Mouse (Mus musculus) embryonic facial prominence, embryonic 11.5 days (tissue): ENCODE results near the gene Pxn. TPM values are rescaled to one million over a fixed set of nuclear protein-coding genes. Genes with fewer than 3 reads are reported as not detected.
"Not testable (repeated sequence)": the region's sequence is repeated elsewhere in the genome, so short reads cannot be mapped to it uniquely, and the experiment has no call there.

Source experiments
- ATAC-seq: fragments of 200-750 bp; cut with Nextera tagmentation; replicated peaks from 2 replicates; pipeline ENCODE4 v1.8.0; 2017; ENCODE audit warnings: low read depth; ENCODE audit not compliant: insufficient number of reproducible peaks, low FRiP score, low TSS enrichment
- DNase-seq: peaks from one replicate; pipeline ENCODE4 v3.0.0-alpha.2; 2015; ENCODE audit warnings: low spot score
- H3K27ac ChIP-seq: fragments of 300-500 bp; sonication (generic); replicated peaks from 2 replicates; pipeline ENCODE4 v1.5.1; 2014; ENCODE audit warnings: mild to moderate bottlenecking, low read depth, low read length, control low read depth
- H3K27me3 ChIP-seq: fragments of 300-500 bp; sonication (generic); 2 replicates; pipeline ENCODE4 v1.6.1; 2014; ENCODE audit warnings: mild to moderate bottlenecking, low read length, moderate library complexity, mixed read lengths; ENCODE audit not compliant: control insufficient read depth, insufficient read depth
- H3K36me3 ChIP-seq: fragments of 300-500 bp; sonication (generic); replicated peaks from 2 replicates; pipeline ENCODE4 v1.6.1; 2014; ENCODE audit warnings: low read depth, mild to moderate bottlenecking, low read length, moderate library complexity, mixed read lengths; ENCODE audit not compliant: control insufficient read depth, insufficient read depth
- H3K4me1 ChIP-seq: fragments of 300-500 bp; sonication (generic); 2 replicates; pipeline ENCODE4 v1.6.1; 2014; ENCODE audit warnings: low read length, mixed read lengths; ENCODE audit not compliant: control insufficient read depth, insufficient read depth
- H3K4me2 ChIP-seq: fragments of 300-500 bp; sonication (generic); 2 replicates; pipeline ENCODE4 v1.6.1; 2014; ENCODE audit warnings: low read depth, mild to moderate bottlenecking, control low read depth, low read length, moderate library complexity
- H3K4me3 ChIP-seq: fragments of 300-500 bp; sonication (generic); 2 replicates; pipeline ENCODE4 v1.5.1; 2014; ENCODE audit warnings: low read depth, low read length, control low read depth
- H3K9ac ChIP-seq: fragments of 300-500 bp; sonication (generic); replicated peaks from 2 replicates; pipeline ENCODE4 v1.6.1; 2014; ENCODE audit warnings: mild to moderate bottlenecking, control low read depth, low read length
- H3K9me3 ChIP-seq: fragments of 300-500 bp; sonication (generic); replicated peaks from 2 replicates; pipeline ENCODE4 v1.6.1; 2016; ENCODE audit warnings: mild to moderate bottlenecking, low read length, inconsistent platforms, mixed read lengths; ENCODE audit not compliant: control insufficient read depth
- WGBS: fragments of 180-500 bp; shearing (Covaris S2); extraction: QIAGEN DNeasy Blood & Tissue Kit; methylation state at CpG from one replicate; pipeline ENCODE4 v1.1.7; 2014; 5-methylcytosine and 5-hydroxymethylcytosine counted together
- polyA plus RNA-seq: library from polyadenylated mRNA; unstranded; fragments of >200 nt; fragmentation: Nextera tagmentation; extraction: Ambion mirVana; gene quantifications from 2 replicates; pipeline ENCODE4 v1.2.1, GENCODE M21; 2014

Pxn gene
- polyA plus RNA-seq, 1 experiment from 2014 or later: 12.9 TPM

DNA sequence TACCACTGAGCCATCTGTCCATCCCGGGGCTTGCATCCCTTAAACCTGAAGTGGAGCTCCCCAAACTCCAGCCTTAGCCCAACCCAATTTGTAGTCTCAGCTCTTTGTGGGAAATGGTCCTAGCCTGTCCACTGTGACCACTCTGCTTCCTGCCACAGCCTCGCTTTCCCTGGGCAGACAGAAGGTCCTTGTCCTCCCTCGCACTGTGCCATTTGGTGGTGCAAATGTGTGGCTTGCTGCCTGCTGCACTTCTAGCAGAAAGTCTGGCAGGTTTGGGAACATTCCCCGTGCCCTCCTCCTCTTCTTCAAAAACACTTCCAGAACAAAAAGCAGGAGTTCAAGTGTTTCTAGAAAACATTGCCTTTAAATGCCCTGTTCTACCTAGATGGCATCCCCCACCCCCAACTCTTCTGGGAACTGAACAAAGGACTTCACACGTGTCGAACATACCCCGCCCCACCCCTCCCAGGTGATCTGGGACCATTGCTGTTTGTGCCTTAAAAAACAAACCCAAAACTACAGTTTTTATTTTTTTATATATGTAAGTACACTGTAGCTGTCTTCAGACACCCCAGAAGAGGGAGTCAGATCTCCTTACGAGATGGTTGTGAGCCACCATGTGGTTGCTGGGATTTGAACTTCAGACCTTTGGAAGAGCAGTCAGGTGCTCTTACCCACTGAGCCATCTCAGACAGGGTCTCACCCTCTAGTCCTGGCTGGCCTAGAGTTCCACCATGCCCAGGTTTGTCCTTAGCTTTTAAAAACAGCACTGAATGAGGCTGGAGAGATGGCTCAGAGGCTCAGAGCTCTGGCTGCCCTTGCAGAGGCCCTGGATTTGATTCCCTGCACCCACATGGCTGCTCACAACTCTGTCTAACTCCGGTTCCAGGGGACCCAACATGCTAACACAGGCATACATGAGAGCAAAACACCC lies 7.9 kb upstream of the Pxn start:
- Histone ChIP-seq H3K4me3 (no peak overlapping the region), H3K9ac (no peak overlapping the region), H3K4me2 (no peak overlapping the region), H3K36me3 (no peaks in the 10 kb centered on the region), H3K4me1 (no peaks in the 10 kb centered on the region), H3K27me3 (no peaks in the 10 kb centered on the region), H3K9me3 (no peaks in the 10 kb centered on the region), H3K27ac (no peak overlapping the region)
- DNase-seq (no peak), ATAC-seq (no peak)
- WGBS: 54% methylated on average over 9 of the region's 9 CpGs

DNA sequence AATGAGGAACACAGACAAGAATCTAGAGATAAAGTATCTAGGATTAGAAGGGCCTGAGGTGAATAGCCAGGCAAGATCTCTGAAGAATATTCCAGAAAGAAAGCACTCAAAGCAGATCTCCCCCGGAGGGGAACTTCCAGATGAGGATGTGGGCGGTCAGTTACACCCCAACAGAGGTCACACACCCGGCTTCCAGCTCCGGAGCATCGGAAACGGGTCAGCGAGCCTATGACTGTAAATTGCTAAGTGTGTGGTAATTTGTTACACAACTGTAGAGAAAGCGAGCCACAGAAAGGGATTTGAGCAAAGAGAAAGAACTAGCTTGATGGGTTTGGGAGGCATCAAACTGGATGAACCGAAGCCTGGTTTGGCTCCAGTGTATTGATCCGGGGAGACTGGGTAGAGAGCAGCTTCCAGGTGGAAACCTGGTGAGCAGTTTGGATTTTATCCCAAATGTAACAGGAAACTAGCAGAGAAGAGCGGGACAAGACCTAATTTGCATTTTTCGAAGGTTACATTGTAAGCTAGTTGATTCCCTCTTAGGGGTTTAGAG lies 6.0 kb upstream of the Pxn start:
- ATAC-seq (no peak), DNase-seq (no peak)
- H3K9ac ChIP-seq: no peak overlapping the region
- no peaks in the 10 kb centered on the region for H3K4me1 ChIP-seq
- no peaks in the 10 kb centered on the region for H3K27me3 ChIP-seq
- 82% methylated on average over 12 of the region's 12 CpGs for WGBS
- no peaks in the 10 kb centered on the region for H3K36me3 ChIP-seq
- no peak overlapping the region for H3K4me3 ChIP-seq
- no peak overlapping the region for H3K27ac ChIP-seq
- no peaks in the 10 kb centered on the region for H3K9me3 ChIP-seq
- H3K4me2 ChIP-seq: no peak overlapping the region

DNA sequence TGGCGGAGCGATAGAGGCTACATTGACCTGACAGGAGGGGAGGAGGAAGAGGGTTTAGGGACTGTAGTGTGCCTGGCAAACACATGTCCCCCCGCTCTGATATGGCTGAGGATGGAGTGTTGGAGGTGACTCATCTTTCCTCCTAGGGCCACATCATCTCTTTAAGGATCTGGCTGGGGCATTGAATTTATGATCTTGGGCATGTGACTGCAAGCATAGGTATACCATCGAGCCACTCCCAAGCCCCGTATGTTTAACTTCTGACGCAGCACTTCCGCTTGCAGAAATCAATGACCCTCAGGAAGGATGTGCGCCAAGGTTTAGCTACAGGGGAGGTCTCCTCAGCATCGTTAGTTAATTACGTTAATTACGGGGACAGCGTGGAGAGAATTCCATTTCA lies 3.4 kb upstream of the Pxn start:
- Histone ChIP-seq H3K4me2 (no peak overlapping the region), H3K9ac (no peak overlapping the region), H3K4me3 (no peak overlapping the region), H3K4me1 (peaks cover 4% of the 10 kb centered on the region), H3K9me3 (no peaks in the 10 kb centered on the region), H3K27ac (no peak overlapping the region), H3K27me3 (no peaks in the 10 kb centered on the region), H3K36me3 (no peaks in the 10 kb centered on the region)
- 57% methylated on average over 12 of the region's 12 CpGs for WGBS
- DNase-seq: no peak
- ATAC-seq: no peak

DNA sequence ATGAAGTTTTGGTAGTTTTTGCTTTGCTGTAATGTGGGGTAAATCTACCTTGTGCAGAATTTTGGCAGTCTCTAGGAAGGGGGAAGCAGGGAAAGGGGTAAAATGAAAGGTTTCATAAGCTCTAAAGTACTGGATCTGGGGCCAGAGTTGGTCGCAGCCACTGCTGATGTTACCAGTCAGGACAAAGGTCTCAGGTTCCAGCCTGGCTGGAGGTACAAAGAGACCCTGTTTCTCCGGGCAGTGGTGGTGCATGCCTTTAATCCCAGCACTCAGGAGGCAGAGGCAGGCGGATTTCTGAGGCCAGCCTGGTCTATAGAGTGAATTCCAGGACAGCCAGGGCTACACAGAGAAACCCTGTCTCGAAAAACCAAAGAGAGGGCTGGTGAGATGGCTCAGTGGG lies 859 bp upstream of the Pxn start:
- not testable (repeated sequence) for DNase-seq, H3K4me3 ChIP-seq, H3K4me2 ChIP-seq, H3K9ac ChIP-seq, H3K27me3 ChIP-seq, ATAC-seq, H3K36me3 ChIP-seq, H3K27ac ChIP-seq, H3K9me3 ChIP-seq
- 74% methylated on average over 4 of the region's 4 CpGs for WGBS
- peaks cover 12% of the 10 kb centered on the region for H3K4me1 ChIP-seq

DNA sequence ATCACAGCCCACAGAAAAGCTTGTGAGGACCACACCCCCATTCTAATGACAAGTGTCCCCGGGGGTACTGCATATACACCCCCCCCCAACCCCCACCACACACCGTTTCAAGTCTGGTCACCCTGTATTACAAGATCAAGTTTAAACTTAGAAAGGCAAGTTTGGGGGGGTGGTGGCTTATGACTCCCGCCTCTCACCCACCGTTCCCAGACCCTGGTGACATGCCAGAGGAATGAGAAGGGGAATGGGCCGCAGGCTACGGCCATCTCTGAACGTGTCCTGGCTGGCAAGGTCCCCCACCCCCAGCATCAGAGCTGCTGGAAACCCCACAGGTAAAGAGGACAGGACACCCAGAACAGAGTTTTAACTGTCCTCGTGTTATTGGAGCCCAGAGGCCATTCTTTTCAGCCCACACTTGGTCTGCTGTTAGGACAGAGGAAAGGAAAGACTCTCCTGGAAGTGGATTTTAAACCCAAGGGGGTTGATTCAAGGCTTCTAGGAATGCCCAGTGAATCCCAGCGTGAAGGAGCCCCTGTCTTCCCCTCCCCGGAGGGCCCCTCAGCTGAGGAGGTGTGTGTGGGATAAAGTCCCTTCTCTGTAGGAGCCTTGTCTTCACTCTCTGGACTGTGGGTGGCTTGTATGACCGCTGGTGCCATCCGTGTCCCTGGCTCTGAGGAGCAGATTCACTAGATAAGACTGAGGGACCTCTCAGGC lies 948 bp downstream of the Pxn start:
- ATAC-seq: no peak
- Histone ChIP-seq H3K27me3 (no peaks in the 10 kb centered on the region), H3K9ac (peak overlapping the region; percentile 90), H3K4me2 (peak overlapping the region; percentile 54), H3K4me3 (peak overlapping the region; percentile 98), H3K36me3 (no peaks in the 10 kb centered on the region), H3K27ac (no peak overlapping the region; the same call in 1 of the 2 replicates), H3K9me3 (no peaks in the 10 kb centered on the region), H3K4me1 (peaks cover 12% of the 10 kb centered on the region)
- no peak for DNase-seq
- 11% methylated on average over 12 of the region's 12 CpGs for WGBS

DNA sequence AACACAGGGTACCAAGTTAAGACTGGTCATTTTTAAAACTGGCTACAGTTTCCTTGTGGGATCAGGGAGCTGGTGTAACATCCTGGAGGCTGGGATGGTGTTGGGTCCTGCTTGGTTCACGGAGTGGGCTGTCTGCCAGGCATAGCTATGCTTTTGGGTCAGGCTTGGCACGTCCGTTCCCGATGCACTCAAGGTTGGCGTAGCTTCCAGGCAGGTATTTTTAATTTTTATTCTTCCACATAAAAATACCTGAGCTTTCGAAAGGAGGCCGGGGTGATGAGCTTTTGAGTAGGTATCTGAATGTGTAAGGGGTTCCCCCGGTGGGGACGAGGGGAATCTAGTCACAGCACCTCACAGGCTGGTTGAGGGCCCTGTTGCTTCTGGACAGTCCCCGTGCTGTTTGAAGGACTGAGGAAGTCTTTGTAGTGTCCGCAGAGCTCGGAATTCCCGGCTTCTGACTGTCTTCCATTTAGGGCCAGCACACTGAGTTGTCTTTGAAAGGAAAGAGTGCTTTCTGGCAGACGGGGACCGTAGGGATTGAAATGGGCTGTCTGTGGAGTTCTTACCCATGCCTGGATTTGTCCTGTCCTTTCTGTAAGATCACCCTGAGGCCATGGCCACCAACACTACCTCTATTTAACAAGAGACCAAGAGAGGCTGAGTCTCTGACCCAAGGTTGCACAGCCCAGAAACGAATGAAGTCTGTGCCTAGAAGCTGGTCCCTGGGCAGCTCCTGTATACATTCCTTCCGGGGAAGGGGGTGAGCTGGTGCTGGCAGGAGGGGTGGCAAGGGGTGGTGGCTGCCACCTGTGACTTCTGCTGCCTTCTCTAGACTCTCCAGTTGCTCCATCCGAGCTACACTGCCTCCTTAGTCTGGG lies 1.7 kb downstream of the Pxn start:
- Histone ChIP-seq H3K36me3 (no peaks in the 10 kb centered on the region), H3K27ac (no peak overlapping the region; the same call in 1 of the 2 replicates), H3K9me3 (no peaks in the 10 kb centered on the region), H3K9ac (peak overlapping the region; percentile 90), H3K4me3 (peak overlapping the region; percentile 98), H3K4me2 (peak overlapping the region; percentile 54), H3K27me3 (no peaks in the 10 kb centered on the region), H3K4me1 (peaks cover 12% of the 10 kb centered on the region)
- 34% methylated on average over 18 of the region's 18 CpGs for WGBS
- DNase-seq (no peak), ATAC-seq (no peak)

DNA sequence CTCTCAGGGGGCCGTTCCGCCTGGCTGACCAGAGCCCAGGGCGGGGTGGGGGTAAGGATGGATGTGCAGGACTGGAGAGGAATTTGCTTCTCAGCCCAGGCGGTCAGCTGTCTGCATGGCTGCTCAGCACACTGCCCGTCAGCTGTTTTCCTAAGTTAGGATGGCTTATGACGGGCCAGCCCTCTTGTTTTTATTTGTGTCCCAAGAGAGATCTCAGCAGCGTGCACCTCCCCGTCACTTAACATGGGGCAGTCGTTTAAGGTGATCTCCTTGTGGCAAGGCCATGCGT lies 2.3 kb downstream of the Pxn start:
- H3K4me2 ChIP-seq: peak overlapping the region; percentile 54
- peak overlapping the region; percentile 98 for H3K4me3 ChIP-seq
- H3K27ac ChIP-seq: no peak overlapping the region
- 19% methylated on average over 10 of the region's 10 CpGs for WGBS
- no peaks in the 10 kb centered on the region for H3K27me3 ChIP-seq
- H3K9me3 ChIP-seq: no peaks in the 10 kb centered on the region
- DNase-seq: no peak
- ATAC-seq: 0 out of 2 replicates have a peak, but pooled peaks have one; percentile 27
- H3K9ac ChIP-seq: peak overlapping the region; percentile 2; the same call in 1 of the 2 replicates
- peaks cover 12% of the 10 kb centered on the region for H3K4me1 ChIP-seq
- no peaks in the 10 kb centered on the region for H3K36me3 ChIP-seq
